Mouse (Mus musculus): ENCODE measurements at regions not wholly inside any gene's neighbourhood (a gene's known extent, or its start where the extent isn't known, plus 50 kb on each side); places are given as distances from the start of the nearest gene placed in this dataset.

DNA sequence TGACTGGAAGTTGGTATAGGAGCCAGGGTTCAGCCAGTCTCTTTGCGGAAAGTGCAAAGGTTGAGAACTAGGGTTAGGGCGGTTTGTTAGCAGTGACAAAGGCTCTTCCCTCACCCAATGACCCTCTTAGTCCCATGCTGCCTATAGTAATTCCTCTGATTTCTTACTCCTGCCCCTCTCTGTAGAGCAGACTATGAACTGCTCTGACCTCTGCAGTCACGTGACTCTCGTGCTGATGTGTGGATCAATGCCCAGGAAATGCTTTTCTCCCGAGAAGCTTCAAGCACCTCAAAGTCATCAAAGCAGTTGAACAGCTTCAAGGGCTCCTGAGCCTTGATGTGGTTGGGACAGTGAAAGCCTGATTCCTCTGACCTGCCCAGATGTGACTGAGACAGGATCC is 57.5 kb upstream of the St6galnac3 start:
- Histone ChIP-seq H3K27ac (ENCODE audit: insufficient read depth, low read depth) (no peak overlapping the region), H3K9me3 (replicated peaks; ENCODE audit: low read length) (no peaks in the 10 kb centered on the region), H3K9ac (ENCODE audit: insufficient read depth, low read depth) (no peak overlapping the region), H3K36me3 (replicated peaks in 1 of 2; ENCODE audit: control insufficient read depth in 1 of 2, insufficient read depth in 1 of 2, low read length in 1 of 2) (no peaks in the 10 kb centered on the region), H3K4me3 (replicated peaks in 1 of 3; ENCODE audit: low read depth in 2 of 3, low read length in 2 of 3, poor library complexity in 1 of 3) (no peak overlapping the region), H3K4me2 (ENCODE audit: insufficient read depth, low read depth, poor library complexity, severe bottlenecking) (no peak overlapping the region), H3K27me3 (replicated peaks) (peaks cover 2% of the 10 kb centered on the region), H3K79me2 (replicated peaks; ENCODE audit: control insufficient read depth, extremely low read depth, insufficient read depth, poor library complexity, severe bottlenecking) (no peaks in the 10 kb centered on the region), H3K4me1 (ENCODE audit: control insufficient read depth in 1 of 2, insufficient read depth in 2 of 2) (peaks cover 0 to 3% of the 10 kb centered on the region in 2 experiments; a peak in 1 of 4 replicates)
- dilution Hi-C loops (cut with MboI; ENCODE audit: extremely low pct_ligation_motif_present, extremely low pct_unique_long_range_greater_than_20kb, low sequenced_read_pairs) = no loop called here
- in situ Hi-C loops (cut with MboI; ENCODE audit: low pct_ligation_motif_present, low pct_unique_long_range_greater_than_20kb, low sequenced_read_pairs) = loop anchor here (25.0 kb wide), 1 partner anchor 520 kb away; no protein-coding TSS in a partner anchor
- TF ChIP-seq USF2 (conservative IDR thresholded peaks at IDR 0.05; ENCODE audit: low read depth, low read length) (peak; percentile 35), USF1 (IDR thresholded peaks at IDR 0.05; ENCODE audit: low read depth, low read length) (peak; percentile 35), PAX5 (IDR thresholded peaks at IDR 0.05; ENCODE audit: low read length) (no peak), BHLHE40 (IDR thresholded peaks at IDR 0.05; ENCODE audit: low read depth, low read length) (peak; percentile 75), ELF1 (IDR thresholded peaks at IDR 0.05; ENCODE audit: low read depth, low read length) (no peak)
- no peak for DNase-seq (ENCODE audit: extremely low read depth)

DNA sequence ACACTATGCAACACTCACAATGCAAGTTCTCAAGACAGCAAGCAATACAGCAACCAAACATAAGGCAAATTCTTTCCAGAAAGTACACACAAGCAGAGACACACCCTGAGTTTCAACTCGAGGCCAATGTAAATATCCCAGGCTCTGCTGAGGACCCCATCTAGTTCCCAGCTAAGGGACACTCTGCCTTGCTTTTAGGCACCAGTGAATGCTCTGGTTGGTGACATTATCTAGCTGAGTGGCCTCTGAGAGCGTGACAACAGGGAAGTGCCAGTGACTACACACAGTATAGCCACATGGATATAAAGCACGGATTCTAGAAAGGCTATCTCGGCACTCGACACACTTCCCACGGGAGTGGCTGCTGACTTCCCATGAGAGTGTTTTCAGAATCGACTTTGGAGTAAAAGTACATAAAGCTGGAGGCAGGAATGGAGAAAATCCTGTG is 58.3 kb upstream of the St6galnac3 start:
- Histone ChIP-seq H3K4me2 (ENCODE audit: insufficient read depth, low read depth, poor library complexity, severe bottlenecking) (no peak overlapping the region), H3K27ac (ENCODE audit: insufficient read depth, low read depth) (no peak overlapping the region), H3K4me3 (replicated peaks in 1 of 3; ENCODE audit: low read depth in 2 of 3, low read length in 2 of 3, poor library complexity in 1 of 3) (no peak overlapping the region), H3K4me1 (ENCODE audit: control insufficient read depth in 1 of 2, insufficient read depth in 2 of 2) (peaks cover 0 to 3% of the 10 kb centered on the region in 2 experiments; a peak in 1 of 4 replicates), H3K9me3 (replicated peaks; ENCODE audit: low read length) (no peaks in the 10 kb centered on the region), H3K36me3 (replicated peaks in 1 of 2; ENCODE audit: control insufficient read depth in 1 of 2, insufficient read depth in 1 of 2, low read length in 1 of 2) (no peaks in the 10 kb centered on the region), H3K9ac (ENCODE audit: insufficient read depth, low read depth) (no peak overlapping the region), H3K27me3 (replicated peaks) (peaks cover 2% of the 10 kb centered on the region), H3K79me2 (replicated peaks; ENCODE audit: control insufficient read depth, extremely low read depth, insufficient read depth, poor library complexity, severe bottlenecking) (no peaks in the 10 kb centered on the region)
- DNase-seq (ENCODE audit: extremely low read depth) = no peak
- in situ Hi-C loops (cut with MboI; ENCODE audit: low pct_ligation_motif_present, low pct_unique_long_range_greater_than_20kb, low sequenced_read_pairs) (loop anchor here (25.0 kb wide), 1 partner anchor 521 kb away; no protein-coding TSS in a partner anchor), dilution Hi-C loops (cut with MboI; ENCODE audit: extremely low pct_ligation_motif_present, extremely low pct_unique_long_range_greater_than_20kb, low sequenced_read_pairs) (no loop called here)
- TF ChIP-seq MAZ (IDR thresholded peaks at IDR 0.05; ENCODE audit: low read depth, low read length) (no peak), E2F4 (IDR thresholded peaks at IDR 0.05; ENCODE audit: insufficient replicate concordance, low read depth, low read length) (no peak), POLR2AphosphoS2 (IDR thresholded peaks at IDR 0.05; ENCODE audit: low read depth, low read length) (no peak), TCF12 (IDR thresholded peaks at IDR 0.05; ENCODE audit: low read depth, low read length) (no peak), ETS1 (conservative IDR thresholded peaks at IDR 0.05; ENCODE audit: low read depth, low read length) (no peak), ZMIZ1 (IDR thresholded peaks at IDR 0.05; ENCODE audit: low read depth, low read length) (no peak), EP300 (IDR thresholded peaks at IDR 0.05; ENCODE audit: low read length) (no peak), KAT2A (IDR thresholded peaks at IDR 0.05; ENCODE audit: insufficient replicate concordance, low read length) (no peak), MAX (IDR thresholded peaks at IDR 0.05; ENCODE audit: low read length) (no peak), RCOR1 (conservative IDR thresholded peaks at IDR 0.05; ENCODE audit: low read depth, low read length) (no peak), MEF2A (IDR thresholded peaks at IDR 0.05; ENCODE audit: borderline replicate concordance, low read depth, low read length) (no peak), GABPA (IDR thresholded peaks at IDR 0.05; ENCODE audit: insufficient replicate concordance, low read depth, low read length) (no peak), NRF1 (IDR thresholded peaks at IDR 0.05; ENCODE audit: low read depth, low read length) (no peak), ZKSCAN1 (IDR thresholded peaks at IDR 0.05; ENCODE audit: borderline replicate concordance, low read depth, low read length) (no peak), POLR2A (IDR thresholded peaks at IDR 0.05; ENCODE audit: low read depth, low read length) (no peak)
